Mouse (Mus musculus) liver, adult 10 weeks (tissue): ENCODE results near the gene Kdelc1. TPM values are rescaled to one million over a fixed set of nuclear protein-coding genes. Genes with fewer than 3 reads are reported as not detected.

ENCODE experiments used
- polyA plus RNA-seq: library from polyadenylated mRNA; stranded (reverse); fragments of 350-450 nt; fragmentation: Illumina TruSeq; extraction: RNeasy Lipid Tissue Mini Kit (QIAGEN cat#74804); gene quantifications from one replicate; pipeline ENCODE4 v1.2.3, GENCODE M21; 2014; ENCODE audit warnings: low read depth, low replicate concordance

Gene Kdelc1
- polyA plus RNA-seq = 10.6 TPM

DNA sequence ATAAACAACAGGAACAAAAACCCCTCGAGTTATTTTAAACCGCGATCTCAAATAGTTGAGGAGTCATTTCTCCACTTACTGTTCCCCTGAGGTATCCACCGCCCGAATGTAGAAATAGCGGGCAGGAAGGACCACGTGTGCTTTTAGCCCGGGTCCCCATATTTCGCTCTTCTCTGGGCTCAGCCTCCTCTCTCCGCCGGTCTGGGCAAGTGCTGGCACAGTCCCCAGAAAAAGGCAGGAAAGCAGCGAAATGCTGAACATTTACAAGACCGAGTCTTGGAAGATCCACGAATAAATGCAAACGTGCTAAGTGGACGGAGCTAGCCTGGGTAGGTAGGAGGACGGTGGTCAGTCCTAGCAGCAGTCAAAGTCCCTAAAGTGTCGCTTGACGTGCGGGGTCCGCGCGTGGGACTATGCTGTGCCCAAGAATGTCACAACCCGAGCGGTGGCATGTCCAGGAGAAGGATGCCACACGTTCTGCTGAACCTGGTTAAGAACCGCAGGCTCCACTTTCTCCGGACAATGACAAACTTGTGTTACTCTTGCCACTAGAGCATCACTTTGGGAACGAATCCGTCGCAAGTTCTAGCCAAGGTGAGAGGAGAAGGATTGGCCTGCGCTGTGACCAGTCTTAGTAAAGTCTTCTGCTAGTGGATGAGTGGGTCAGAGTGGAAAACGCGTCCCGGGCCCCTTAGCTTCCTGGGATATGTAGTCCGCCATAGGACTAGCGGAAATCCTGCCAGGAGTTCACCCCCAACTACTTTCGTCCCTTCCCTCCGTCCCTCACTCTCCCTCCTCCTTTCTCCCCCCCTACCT, at the start of gene Kdelc1, which contains the start of gene Bivm:
Kdelc1 (minus strand) TSS at position 570 of the 816 bp plus-strand sequence.
Bivm (plus strand) TSS at position 719 of the 816 bp plus-strand sequence.

GRCm38 (mm10) chr1:44147563-44148381, 29.2 kb upstream of the Kdelc1 start, which contains the start of gene Ercc5:
Gene Ercc5 (plus strand): TSS chr1:44147744.

GRCm38 (mm10) chr1:44102259-44102717, 16.3 kb downstream of the Kdelc1 start, which contains the start of gene Tex30:
Gene Tex30 (minus strand): TSS chr1:44102441.

DNA sequence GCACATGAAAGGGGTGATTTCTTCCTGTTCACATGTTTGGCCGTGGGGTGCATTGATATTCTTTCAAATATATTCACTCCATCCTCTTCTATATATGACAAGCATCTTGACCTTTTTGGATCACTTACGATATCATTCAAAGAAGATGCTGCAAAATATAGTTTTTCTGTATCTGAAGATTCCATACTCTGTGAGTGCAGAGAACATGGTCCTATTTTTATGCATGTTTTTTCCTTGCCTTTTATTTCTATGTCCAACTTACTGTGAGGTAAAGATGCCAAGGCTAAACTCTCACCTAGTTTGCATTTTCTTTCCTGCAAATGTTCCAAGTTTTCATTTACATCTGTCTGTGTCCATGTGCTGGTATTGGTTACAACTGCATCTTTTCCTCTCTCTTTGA, 56.8 kb downstream of the Kdelc1 start, which contains the start of gene Gm8251:
Gm8251 (minus strand) TSS at position 101 of the 400 bp plus-strand sequence.

Other genes starting within 250 kb of the Kdelc1 start
- 45.5 TPM for gene Tpp2, start 185.2 kb downstream of the Kdelc1 start, polyA plus RNA-seq
- not detected for gene Mettl21c, start 98.8 kb downstream of the Kdelc1 start, polyA plus RNA-seq
- 0.05 TPM for gene Gm8251, start 56.9 kb downstream of the Kdelc1 start, polyA plus RNA-seq
- gene Tex30, start 16.4 kb downstream of the Kdelc1 start, polyA plus RNA-seq = 25.1 TPM
- 24.4 TPM for gene Bivm, start 149 bp upstream of the Kdelc1 start, polyA plus RNA-seq
- 15.0 TPM for gene Ercc5, start 28.9 kb upstream of the Kdelc1 start, polyA plus RNA-seq
- not detected for gene Mettl21e, start 100.2 kb upstream of the Kdelc1 start, polyA plus RNA-seq